Mouse (Mus musculus): Measurements from ENCODE around the gene Tgfbr3.

Tgfbr3 gene

DNA sequence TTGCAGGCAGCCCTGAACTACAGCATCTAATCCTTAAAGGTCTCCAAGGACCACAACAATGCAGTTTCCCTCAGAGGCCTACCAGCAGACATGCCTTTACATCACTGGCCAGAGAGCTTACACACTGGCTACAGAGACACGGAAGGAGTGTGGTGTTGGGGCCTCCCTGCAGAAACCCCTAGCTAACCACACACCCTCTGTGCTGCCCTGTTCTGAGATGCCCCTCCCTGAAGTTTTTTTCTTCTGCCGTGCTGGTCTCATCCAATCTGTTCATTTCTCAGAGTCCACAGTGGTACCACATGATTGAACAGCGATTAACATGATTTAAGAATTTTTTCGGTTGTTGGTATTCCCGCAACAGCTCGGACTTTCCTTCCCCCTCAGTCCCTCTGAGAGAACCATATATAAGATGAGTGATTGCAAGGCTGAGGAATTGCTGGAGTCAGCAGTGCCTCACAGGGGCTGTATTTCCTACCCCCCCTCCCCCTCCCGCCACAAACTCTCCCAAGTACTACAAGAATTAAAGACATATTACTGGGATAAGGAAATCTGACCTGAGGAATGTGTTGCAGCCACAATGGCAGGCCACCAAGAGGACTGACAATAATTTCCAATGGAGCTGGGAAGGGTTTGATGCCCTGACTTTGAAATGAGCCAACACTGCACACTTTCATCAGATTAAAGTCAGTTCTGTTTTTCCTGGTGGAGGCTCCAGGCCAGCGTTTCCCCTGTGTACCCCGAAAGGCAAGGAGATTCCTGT is 75.9 kb downstream of the Tgfbr3 start:
- no peak for DNase-seq (ENCODE audit: low read depth, low spot score)

DNA sequence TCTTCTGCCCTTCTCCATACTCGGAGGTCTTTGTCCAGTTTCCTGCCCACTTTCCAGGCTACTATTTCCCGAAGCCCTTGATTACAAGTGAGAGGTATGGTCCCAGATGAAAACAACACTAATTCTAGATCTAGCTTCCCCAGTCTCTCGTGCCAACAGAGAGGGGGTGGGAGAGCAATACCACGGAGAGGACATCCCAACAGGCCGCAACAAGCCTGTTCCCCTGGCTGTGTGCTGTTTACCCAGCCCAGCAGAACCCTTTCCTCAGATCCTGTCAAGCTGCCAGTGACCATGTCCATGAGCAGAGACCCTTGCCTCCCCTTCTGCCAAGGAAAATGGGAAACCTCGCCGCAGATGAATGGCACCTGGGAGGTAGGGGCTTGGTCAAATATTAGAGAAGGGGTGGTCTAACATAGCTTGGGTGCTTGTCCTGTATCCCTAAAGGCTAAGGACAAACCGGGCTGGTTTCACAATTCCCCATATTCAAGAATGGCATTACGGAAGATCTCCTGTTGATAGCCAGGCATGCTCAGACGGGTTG is 77.5 kb downstream of the Tgfbr3 start:
- DNase-seq (ENCODE audit: low read depth, low spot score), result no peak

DNA sequence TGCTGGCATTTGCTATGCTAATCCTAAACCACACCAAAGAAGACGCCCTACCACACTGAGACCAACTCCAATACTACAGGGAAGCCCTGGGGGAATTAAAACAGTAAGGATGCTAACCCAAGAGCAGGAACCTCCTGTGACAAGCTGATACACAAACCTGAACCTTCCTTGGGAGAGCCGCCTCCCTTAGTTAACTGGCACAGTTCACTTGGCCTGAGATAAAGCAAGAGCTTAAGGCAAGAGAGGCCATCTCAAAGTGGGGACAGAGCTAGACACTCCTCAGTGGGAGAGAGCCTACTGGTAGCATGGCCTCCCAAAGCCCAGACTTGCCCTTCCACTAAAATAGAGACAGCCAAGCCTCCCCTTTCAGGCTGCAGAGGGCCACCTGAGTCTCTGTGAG is 79.4 kb downstream of the Tgfbr3 start:
- no peak for DNase-seq (ENCODE audit: low read depth, low spot score)

DNA sequence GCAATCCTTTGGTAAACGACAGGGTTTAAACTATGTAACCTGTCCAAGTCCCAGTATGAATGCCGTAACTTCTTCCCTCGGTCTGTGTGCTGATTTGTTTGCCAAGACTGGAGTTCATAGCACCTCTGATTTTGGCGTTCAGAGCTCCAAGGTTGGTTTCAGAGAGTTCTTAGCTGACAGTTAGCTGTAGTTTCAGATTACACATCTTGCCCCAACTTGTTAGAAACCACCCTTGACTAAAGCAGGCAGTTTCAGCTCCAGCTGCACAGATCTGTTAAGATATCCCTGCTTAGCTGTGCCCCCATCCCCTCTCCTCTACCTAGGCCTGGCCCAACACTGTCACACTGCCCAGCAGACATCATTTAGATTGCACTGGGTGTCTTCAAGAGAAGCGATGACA is 81.5 kb downstream of the Tgfbr3 start:
- no peak for DNase-seq (ENCODE audit: low read depth, low spot score)

DNA sequence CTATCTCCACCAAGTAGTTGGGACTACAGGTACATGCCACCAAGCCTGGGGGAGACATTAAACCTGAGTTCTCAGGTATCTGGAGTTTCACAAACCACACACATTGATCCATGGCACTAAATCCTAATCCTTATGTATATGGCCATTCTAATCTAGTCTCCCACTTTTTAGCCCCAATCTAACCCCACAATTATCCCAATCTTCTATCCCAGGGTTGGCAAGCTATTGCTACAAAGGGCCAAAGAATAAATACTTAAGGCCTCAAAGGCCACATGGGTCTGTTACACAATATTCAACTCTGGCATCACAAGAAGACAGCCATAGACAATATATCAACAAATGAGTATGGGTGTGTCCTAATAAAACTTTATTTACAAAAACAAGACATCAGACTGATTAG is 85.1 kb downstream of the Tgfbr3 start:
- no peak for DNase-seq (ENCODE audit: low read depth, low spot score)

DNA sequence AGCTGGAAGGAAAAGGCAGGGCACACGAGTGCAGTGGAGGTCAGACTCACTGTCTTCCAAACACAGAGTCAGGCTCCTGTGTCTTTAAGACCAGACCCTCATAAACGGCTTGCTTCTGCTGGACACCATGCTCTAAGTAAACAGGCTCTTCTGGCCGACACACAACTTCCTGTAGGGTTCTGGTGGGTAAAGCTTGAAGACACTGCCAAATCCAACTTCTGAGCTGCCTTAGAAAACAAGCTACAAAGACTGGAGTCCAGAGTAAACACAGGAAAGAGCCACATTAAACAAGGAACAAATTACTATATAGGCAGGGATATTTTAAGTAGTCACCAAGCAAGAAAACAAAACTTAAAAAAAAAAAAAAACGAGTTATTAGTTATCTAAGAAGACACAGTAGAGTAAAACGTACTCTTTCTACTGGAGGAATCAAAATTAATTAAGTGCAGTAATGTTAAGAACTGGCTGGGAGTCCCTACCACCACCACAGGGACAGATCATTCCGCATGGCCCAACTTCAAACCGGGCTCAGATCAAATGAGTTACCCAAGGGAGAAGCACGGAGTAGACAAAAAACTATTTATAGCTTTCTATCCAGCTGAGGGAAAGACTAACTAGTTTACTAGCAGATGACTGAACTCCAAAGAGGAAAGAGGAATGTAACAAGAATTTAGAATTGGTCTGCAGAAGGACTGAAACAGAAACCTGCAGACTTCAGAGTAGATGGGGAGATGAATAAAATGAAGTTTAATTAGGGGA is 86.4 kb downstream of the Tgfbr3 start:
- DNase-seq (ENCODE audit: low read depth, low spot score), result no peak

DNA sequence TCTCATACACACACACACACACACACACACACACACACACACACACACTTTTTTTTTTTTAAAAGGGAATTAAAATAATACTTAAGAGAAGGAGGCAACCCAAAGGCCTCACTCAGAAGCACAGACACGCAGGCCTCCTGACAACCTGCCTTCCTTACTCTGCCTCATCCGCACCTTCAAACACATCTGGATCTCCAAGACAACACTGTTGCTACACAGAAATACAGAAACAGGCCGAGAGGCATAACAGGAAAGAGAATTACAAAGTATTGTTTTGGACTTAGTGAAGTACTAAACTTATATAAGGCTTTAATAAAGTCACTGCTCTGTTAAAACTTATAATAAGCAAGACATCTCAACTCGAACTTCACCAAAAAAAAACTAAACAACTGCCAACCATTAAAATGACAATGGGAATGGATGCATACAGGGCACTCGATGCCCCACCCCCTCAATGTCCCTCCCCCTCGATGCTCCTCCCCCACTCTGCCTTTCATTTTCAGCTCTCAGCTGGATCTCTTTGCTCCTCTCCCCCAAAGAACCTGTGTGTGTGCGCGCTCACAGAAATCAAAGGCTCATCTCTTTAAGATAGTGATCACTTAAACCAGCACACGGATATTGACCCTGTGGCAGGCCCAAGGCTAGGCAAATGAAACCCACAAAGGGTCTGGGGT is 87.8 kb downstream of the Tgfbr3 start:
- no peak for DNase-seq (ENCODE audit: low read depth, low spot score)

DNA sequence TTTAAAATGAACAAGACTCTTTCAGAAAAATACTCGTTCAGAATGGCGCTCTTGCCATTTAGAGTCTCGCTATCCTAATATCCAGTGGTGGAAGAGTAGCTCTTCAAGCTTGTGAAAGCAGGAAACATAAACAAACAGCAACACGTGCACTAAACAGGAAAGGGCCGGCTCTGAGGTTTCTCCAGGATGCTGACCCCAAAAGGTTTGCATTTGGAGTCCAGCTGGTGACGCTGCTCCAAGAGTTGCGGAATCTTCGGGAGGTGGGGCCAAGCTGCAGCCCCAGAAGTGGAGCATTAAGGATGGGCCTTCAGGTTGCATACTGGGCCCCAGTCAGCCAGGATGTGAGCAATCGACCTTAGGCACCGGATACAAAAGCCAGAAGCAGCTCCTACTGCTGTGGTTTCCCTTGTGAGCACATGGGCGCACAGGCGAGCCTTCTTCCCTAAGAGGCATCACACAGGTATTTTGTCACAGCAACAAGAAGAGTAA is 88.5 kb downstream of the Tgfbr3 start:
- no peak for DNase-seq (ENCODE audit: low read depth, low spot score)

DNA sequence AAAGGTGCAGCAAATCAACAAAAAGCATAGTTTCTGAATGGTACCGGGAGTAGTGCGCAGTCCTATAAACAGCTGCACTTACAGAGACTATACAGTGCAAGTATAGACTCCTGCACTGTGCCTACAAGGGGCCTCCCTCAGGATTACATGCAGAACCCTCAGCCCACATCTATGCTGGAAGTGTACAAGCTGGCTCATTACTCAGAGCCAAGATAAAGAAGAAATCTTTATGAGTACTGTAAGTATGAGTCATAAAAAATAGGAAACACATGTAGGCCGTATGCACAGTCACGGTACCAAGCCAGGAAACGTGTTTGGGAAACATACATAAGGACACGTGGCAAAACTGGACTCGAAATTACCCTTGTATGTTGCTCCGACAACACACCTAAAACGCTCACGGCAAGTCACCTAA is 89.2 kb downstream of the Tgfbr3 start:
- no peak for DNase-seq (ENCODE audit: low read depth, low spot score)

DNA sequence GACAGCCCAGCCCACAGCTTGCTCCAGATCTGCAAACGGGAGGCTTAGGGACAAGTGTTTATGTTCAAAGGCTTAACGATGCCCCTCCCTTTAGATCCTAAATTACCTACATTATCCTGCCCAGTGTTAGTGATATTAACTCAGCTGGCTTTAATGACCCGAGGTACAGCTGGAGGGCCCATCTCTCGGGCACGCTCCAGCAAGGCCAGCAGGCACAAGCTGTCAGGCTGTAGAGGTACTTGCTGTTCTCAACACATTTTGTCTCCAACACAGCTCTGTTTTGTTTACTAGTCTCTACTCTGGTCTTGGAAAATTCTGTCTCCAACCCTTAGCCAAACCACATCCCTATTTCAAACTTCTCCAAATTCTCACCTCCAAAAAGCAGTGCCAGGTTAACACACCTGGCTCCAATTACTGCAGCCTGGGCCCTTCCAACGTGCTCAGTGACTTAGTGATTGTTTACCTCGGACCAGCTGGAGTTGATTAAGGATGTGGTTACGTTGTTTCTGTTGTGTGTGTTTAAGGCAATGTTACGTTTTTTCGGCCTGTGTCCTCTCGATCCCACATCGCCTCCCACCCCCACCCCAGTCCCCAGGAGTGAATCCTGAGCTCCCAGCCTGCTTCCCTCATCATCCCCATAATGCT is 93.6 kb downstream of the Tgfbr3 start:
- no peak for DNase-seq (ENCODE audit: low read depth, low spot score)

DNA sequence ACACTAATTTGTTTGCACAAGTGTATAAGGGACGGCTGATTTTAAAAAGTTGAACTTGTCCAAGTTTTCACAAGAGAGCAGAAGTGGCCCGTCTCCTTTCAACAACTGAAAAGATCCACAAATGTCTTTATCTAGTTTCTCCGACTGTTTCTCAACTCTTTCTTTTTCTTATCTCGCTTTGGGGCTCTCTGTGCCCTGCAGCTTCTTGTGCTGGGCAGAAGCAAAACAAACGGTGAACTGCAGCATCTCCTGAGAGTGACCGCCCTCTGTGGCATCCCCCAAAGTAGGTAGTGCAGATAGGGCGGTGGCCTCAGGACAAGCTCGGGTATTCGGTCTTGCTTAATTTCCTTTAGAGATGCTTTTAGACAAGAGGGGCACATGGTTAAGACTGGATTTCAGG is 96.3 kb downstream of the Tgfbr3 start:
- no peak for DNase-seq (ENCODE audit: low read depth, low spot score)

DNA sequence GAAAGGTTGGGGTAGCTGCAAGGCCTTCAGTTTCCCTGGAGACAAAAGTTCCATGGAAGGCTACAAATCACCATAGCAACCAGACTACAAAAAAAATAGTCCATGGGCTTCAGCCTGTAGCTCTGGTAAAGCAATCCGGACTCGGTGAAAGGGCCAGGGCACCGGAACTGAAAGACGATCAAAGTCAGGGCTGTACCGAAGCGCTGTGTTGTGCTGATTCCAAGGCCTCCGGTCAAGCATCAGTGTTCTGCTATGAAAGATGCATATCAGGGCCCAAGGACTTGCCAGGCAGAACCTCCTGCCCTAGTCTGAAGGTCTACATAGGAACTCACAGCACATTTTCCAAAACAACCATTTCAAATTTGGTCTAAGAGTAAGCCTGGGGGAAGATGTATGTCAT is 97.1 kb downstream of the Tgfbr3 start:
- no peak for DNase-seq (ENCODE audit: low read depth, low spot score)

DNA sequence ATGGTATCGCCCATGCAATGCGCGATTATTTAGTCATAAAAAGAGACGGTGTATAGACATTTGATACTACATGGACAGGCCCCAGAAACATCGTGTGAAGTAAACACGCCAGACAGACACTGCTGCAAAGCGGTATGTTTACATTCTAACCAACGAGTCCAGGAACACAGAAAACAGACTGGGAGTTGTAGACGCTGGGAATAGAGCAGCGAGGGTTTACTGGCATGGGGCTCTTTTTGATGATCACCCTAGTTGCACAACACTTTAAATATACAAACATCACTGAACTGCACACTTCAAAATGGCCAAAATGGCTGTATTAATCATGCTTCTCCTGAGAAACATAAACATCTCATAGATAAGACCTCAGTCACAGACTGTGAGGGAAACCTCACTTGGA is 100.9 kb downstream of the Tgfbr3 start:
- no peak for DNase-seq (ENCODE audit: low read depth, low spot score)

DNA sequence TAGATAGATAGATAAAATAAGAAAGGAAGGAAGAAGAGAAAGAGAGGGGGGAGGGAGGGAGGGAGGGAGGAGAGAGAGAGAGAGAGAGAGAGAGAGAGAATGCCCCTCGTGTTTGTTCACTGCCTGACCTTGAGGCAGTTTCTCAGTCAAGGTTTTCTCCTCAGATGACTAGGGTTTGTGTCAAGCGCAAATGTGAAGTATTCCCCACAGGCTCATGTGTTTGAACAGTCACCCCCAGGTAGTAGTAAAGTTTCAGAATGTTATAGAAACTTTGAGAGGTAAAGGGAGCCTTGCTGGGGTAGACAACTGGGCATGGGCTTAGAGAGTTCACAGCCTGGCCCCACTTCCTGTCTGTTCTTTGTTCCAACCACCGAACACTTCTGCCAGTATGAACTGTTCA is 103.2 kb downstream of the Tgfbr3 start:
- no peak for DNase-seq (ENCODE audit: low read depth, low spot score)

DNA sequence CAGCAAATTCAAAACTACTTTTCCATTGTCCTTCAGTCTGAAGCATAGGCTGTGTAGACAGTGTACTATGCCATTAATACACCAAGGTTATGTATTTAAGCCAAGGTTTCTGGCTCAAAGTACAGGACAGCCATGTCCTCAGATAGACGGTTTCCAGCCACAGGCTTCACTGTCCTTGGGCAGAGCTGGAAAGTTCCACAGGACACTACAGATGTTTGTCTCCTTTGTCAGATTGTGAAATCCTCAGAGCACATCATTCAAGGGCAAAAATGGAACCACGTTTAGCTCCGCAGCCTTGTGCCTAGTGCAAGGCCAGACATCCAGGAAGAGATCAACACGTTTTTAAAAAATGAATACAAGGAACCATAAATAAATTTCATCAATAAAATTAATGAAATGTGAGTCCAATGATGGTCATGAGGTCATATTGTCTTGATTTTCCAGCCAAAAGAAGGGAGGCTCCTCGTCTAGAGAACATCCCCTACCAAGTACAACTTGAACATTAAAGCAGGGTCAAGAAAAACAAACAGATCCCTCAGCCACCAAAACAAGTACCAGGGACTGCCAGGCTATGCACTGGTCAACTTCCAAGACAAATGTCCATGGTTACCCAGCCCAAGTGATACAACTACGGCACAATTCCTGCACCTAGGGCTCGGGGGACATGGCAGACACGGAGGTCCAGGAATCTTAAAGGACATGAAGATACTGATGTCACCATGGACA is 105.1 kb downstream of the Tgfbr3 start:
- DNase-seq (ENCODE audit: low read depth, low spot score), result no peak

DNA sequence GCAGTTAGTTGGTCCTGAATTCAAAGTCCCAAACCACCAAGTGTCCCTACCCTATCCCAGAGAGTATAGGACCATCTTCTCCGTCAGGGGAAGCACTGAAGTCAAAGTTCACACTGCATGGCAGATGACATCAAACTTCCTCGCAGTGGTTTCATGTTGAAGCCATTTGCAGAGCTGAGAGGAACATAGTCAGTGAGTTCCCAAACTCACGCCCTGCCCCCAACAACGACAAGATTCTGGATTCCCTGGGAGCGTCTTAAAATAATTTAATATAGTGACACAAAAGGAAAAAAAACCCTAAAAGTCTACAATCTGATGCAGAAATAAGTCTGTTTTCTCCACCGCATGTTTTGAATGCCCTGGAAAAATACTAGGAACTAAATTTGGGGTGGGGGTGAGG is 105.9 kb downstream of the Tgfbr3 start:
- no peak for DNase-seq (ENCODE audit: low read depth, low spot score)

DNA sequence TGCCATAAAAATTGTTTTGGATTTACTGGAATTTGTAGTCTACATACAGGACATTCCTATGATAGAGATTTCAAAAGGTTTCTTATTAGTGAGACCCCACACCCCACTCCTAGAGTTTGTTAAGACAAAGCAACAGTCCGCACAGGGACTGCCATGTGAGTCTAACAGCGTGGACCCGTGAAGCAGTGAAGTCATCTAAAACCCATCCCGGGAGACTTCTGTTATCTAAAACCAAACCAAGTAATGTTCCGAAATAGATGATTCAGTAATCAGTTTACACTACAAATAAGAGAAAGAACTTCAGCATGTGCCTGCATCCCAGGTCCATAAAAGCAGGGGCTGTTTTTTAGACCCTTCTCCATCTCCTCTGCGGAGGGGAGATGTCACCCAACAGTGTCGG is 106.7 kb downstream of the Tgfbr3 start:
- no peak for DNase-seq (ENCODE audit: low read depth, low spot score)

DNA sequence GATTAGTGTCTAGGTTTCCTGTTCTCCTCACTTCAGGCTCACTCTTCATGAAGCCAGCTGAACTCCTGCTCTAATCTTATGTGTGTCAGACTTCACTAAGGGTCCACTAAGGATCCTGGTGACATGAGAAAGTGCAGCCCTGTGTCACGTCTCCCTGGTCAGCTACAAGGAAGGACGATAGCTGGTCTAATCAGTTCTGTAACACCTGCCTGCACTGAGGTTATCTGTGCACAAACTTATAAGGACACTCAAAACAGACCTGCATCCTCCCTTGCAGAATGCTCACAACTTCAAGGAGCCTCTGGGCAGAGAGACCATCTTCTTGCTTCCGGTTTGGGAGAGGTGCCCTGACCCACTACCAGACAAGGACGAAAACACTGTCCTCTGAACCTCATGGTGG is 107.6 kb downstream of the Tgfbr3 start:
- DNase-seq (ENCODE audit: low read depth, low spot score), result no peak

DNA sequence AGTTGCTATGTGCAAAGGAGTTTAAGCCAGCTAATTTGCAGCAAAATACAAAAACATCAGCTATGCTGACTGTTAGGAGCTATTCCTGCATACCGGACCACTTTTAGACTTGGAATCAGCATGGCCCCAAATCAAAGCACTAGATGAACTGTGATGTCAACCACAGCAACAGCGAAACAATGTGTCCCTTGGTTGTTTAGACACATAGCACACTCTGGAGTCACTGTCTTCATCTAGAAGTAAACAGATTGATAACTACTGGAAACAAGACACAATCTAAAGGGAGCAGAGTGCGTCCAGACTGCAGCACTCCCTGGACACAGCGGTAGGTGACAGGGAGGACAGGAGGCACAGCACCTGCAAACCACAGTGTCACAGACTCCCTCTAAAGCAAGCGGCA is 110.2 kb downstream of the Tgfbr3 start:
- DNase-seq (ENCODE audit: low read depth, low spot score), result no peak

DNA sequence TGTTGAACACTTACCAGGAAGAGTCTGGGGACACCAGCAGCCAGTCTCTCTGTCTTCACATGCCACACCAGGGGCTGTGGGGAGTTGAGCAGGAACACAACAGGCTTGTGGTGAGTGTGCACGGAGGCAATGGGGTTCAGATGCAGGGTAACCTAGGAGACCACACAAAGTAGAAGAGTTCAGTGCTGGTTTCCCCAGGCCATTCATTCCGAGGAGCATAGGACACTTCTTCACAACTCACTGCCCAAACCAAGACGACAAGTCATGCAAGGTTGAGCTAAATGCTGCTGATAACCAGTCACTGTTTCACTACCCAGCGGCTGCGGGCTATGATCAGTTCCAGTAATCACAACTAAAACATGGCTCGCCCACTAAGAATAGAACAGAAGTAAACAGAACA is 111.6 kb downstream of the Tgfbr3 start:
- no peak for DNase-seq (ENCODE audit: low read depth, low spot score)

DNA sequence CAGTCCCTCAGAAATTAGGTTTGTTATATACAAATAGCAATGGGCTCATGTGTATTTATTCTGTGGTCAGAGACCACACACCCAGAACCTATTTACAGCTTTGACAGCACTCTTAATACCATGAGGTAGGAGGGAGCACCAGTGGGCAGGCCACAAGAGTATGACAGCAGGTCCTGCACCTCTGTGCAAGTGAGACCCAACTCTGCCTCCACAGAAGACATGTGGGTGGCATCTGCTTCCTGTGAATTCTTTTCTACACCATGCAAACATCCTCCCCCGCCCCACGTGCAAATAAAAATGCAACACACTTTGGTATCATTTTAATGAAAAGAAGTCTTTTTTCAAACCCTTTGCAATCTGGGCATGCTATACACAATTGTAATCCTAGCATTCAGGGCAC is 112.2 kb downstream of the Tgfbr3 start:
- no peak for DNase-seq (ENCODE audit: low read depth, low spot score)
